Mouse (Mus musculus) testis, postnatal 14 days (tissue): ENCODE measurements around the gene Lzts3.
"Not testable (repeated sequence)": the region's sequence is repeated elsewhere in the genome, so short reads cannot be mapped to it uniquely, and the experiment has no call there.

Experiments
- DNase-seq: peaks from one replicate; pipeline ENCODE4 v3.0.0; 2021; ENCODE audit warnings: low spot score

The Lzts3 gene

DNA sequence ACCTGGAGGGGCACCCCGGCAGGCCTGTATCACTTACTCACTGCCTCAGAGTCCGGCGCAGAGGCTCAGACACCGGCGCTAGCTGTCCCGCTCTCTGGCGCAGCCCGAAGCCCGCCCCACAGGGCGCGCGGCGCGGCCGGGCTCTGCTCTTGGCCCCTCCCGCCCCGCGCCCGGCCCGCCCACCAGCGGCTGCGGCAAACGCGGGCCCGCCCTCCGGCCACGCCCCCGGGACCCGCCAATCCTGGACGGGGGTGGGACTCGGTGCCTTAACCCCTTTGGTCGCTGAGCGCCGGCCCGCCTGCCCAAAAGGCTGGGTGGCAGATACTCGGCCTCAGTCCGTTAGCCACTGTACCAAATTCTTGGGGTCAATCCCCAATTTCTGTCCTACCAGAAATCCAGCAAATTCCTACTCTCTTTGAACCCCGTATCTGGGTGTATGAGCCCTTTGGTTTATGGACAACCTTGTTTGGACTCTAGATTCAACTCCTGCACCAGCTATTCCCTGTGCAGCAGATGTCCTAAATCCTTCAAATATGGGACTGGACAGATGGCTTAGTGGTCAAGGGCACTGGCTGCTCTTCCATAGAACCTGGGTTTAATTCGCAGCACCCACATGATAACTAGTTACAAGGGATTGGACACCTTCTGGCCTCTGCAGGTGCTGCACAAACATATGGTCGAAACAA lies at the start of gene Lzts3:
Gene Lzts3, minus strand, starts transcription at position 120 of the 686 bp plus-strand sequence.
- DNase-seq: peak; percentile 90

- no peak for DNase-seq
Observed at GRCm38 (mm10) chr2:130689011-130689410, 46.4 kb upstream of the Lzts3 start.

GRCm38 (mm10) chr2:130685426-130685825 lies 42.8 kb upstream of the Lzts3 start:
- DNase-seq: no peak

DNA sequence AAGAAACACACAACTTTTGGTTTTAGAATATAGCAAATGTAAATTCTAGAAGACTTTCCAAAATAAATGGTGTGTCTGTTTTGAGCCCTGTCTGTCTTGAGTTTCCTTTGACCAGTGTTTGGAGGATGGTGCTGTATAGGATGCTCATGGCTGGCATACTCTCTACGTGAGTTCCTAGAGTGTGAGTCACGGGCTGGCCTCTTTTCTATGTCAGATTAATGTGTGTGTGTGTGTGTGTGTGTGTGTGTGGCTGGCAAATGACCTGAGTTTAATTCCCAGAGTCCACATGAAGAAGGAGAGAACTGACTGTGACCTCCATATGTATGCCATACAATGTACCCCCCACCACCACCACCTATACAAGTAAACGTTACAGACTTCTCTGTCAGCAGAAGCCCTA lies 38.9 kb upstream of the Lzts3 start:
- DNase-seq: no peak

DNA sequence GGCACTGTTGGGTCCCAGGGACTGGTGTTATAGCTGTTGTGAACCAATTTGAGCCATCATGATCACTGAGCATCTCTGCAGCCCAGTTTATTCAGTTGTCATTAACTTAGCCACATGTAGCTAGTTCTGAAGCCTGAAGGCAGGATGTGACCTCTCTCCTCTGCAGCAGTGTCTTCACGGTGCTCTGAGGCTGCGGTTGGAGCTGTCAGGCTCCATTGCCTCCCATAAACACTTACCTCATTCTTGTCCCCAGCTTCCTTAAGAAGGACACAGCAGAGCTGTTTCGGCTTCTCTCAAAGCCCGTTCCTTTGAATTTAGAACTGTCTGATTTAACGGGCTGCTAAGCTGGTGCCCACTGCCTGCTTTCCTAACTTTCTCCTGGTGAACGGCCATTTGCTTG lies 37.3 kb upstream of the Lzts3 start:
- DNase-seq: no peak

DNA sequence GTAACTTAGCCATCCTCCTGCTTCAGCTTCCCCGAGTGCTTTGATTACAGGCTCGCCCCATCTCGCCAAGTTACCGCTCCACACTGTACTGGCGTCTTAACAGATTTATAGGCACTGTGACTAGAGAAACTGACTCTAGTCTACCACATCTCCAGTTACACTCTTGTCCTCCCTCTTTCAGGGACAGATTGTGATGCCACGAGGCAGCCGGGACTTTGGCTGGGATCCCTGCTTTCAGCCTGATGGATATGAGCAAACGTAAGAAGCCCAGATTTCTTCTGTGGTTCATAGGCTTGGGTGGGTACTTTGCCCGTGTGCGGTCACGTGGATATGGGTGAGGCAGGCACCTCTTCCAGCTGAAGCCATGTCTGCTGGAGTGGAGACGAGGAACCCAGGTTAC lies 36.6 kb upstream of the Lzts3 start:
- DNase-seq: no peak

GRCm38 (mm10) chr2:130677211-130677610 lies 34.6 kb upstream of the Lzts3 start:
- DNase-seq: peak; percentile 82

DNA sequence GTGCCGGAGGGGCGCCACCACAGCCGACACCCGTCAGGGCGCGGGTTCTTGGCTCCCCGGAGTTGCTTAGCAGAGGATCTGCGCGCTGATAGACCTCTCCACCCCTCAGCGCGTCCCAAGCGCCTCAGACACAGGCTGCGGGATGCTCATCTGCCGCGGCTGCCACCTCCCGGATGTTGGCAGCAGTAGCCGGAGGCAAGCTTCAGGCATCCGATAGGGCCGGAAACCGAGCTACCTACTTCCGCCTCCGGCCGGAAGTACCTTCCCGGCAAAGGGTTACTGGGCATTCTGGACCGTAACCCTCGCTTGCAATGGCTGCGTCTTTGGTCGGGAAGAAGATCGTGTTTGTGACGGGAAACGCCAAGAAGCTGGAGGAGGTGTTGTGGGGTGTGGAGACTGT lies 25.0 kb upstream of the Lzts3 start, which contains the start of gene Itpa:
Gene Itpa, plus strand, starts transcription at position 52 of the 400 bp plus-strand sequence.
- peak; percentile 89 for DNase-seq

GRCm38 (mm10) chr2:130664102-130664701 lies 21.6 kb upstream of the Lzts3 start, which contains the start of gene Ddrgk1:
Gene Ddrgk1 (minus strand): TSS chr2:130664659.
- DNase-seq: peak; percentile 91

GRCm38 (mm10) chr2:130663342-130663741 lies 20.7 kb upstream of the Lzts3 start:
- no peak for DNase-seq

GRCm38 (mm10) chr2:130658530-130658929 lies 15.9 kb upstream of the Lzts3 start:
- DNase-seq: no peak

GRCm38 (mm10) chr2:130657541-130657940 lies 14.9 kb upstream of the Lzts3 start:
- no peak for DNase-seq

GRCm38 (mm10) chr2:130656536-130656935 lies 13.9 kb upstream of the Lzts3 start:
- DNase-seq: no peak

- DNase-seq: no peak
Observed at GRCm38 (mm10) chr2:130655660-130656339, 13.2 kb upstream of the Lzts3 start.

- no peak for DNase-seq
Observed at GRCm38 (mm10) chr2:130653760-130654159, 11.2 kb upstream of the Lzts3 start.

GRCm38 (mm10) chr2:130653303-130653702 lies 10.7 kb upstream of the Lzts3 start:
- DNase-seq: no peak

DNA sequence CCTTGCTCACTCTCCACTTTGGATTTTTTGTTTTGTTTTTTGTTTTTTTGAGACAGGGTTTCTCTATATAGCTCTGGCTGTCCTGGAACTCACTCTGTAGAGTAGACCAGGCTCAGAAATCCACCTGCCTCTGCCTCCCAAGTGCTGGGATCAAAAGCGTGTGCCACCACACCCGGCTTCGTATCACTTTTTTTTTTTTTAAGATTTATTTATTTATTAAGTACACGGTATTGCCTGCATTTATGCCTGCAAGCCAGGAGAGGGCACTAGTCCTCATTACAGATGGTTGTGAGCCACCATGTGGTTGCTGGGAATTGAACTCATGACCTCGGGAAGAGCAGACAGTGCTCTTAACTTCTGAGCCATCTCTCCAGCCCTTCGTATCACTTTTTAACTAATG lies 6.4 kb upstream of the Lzts3 start:
- DNase-seq: not testable (repeated sequence)

GRCm38 (mm10) chr2:130645198-130645597 lies 2.6 kb upstream of the Lzts3 start:
- DNase-seq: no peak

GRCm38 (mm10) chr2:130642197-130642660 lies 374 bp downstream of the Lzts3 start:
- DNase-seq: no peak

DNA sequence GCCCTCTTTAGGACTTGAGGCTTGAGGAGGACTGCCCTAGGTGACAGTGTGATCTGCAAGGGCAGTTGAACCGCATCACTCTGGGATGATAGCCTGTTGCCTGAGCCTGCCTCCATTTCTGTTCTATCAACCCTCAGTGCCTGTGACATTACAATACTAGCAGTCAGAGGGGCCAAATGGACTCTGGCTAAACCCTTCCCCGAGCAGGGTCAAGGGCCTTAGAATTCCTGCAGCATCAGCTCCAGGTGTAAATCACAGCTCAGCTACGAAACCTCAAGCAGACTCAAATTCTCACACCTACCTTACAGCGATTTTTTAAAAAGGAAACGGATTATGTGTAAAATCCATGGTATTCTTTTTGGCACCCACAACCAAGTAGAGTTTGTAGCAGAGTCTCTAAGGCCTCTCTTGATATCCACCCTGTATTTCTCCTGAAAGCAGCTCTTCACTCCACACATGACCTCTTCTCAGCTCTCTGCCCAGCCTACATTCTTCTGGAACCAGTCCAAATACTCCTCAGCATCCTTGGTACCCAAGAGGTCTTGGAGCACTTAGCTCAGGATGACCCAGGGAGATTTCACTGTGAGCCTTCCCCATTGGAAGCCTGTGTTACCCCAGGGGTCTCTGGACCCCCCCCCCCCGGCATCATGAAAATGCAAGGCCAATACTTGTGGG lies 1.1 kb downstream of the Lzts3 start:
- DNase-seq: no peak

- DNase-seq: no peak
Observed at GRCm38 (mm10) chr2:130639276-130639675, 3.3 kb downstream of the Lzts3 start.

GRCm38 (mm10) chr2:130638101-130638611 lies 4.4 kb downstream of the Lzts3 start:
- no peak for DNase-seq
